Mouse (Mus musculus) embryonic fibroblast, embryonic 13.5 days (primary cell): Measurements from ENCODE around the gene Ran. TPM values are rescaled to one million over a fixed set of nuclear protein-coding genes. Genes with fewer than 3 reads are reported as not detected.

Experiments used
- H3K27ac ChIP-seq: 2 replicates; pipeline ENCODE4 v1.5.1; 2012; ENCODE audit warnings: low read length, control low read depth, inconsistent platforms; ENCODE audit not compliant: insufficient read depth
- H3K4me1 ChIP-seq: 2 replicates; pipeline ENCODE4 v1.6.1; 2011; ENCODE audit warnings: low read length; ENCODE audit not compliant: control insufficient read depth, insufficient read depth
- H3K4me3 ChIP-seq: 2 replicates; pipeline ENCODE4 v1.5.1; 2011; ENCODE audit warnings: mild to moderate bottlenecking, control low read depth, low read length; ENCODE audit not compliant: insufficient read depth
- CTCF ChIP-seq: IDR thresholded peaks from 2 replicates; pipeline ENCODE4 v1.5.1; 2011; ENCODE audit warnings: mild to moderate bottlenecking, control low read depth, low read length, moderate library complexity, borderline replicate concordance; ENCODE audit not compliant: insufficient read depth
- POLR2A ChIP-seq: IDR thresholded peaks from 2 replicates; pipeline ENCODE4 v1.6.1; 2011; ENCODE audit warnings: low read depth, mild to moderate bottlenecking, control low read depth, low read length, moderate library complexity
- polyA plus RNA-seq: library from polyadenylated mRNA; stranded (reverse); fragments of >200 nt; gene quantifications from 2 replicates; pipeline ENCODE4 v1.2.4, GENCODE M21; 2011; ENCODE audit warnings: low read depth; ENCODE audit not compliant: missing spikeins, insufficient read length

The Ran gene
- polyA plus RNA-seq, 1 experiment, result 260 TPM

DNA sequence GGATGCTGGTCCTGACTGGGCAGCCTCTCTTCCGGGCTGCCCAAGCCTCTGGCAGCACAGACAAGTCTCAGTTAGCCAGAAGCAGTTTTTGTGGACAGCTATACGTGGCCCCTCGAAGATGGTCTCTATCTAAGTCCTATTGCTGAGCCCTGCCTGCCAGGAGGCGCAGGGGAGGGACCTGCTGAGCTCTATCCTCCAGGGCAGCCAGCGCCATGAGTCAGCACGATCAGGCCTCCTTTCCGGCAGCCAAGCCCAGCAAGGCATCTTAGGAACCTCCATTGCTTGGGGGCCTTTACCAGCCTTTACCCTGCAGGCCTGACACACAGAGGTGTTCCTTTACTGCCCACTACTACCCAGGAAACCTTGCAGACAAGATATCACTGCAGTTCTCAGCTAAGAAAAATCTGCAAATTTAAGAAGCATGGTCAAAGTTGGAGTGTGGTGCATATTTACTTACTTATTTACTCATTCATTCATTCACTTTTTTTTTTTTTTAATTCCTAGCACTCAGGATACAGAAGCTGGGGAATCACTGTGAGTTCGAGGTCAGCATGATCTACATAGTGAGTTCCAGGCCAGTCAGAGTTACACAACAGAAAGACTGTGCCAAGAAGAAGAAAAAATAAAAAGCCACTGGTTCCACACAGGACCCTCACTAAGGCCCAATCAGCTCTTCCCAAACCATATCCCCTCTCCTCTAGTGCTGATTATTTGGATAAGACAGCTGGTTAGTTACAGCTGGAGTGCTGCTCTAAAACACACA, 19.0 kb upstream of the Ran start:
- TF ChIP-seq POLR2A (no peak), CTCF (no peak)
- Histone ChIP-seq H3K27ac (peak overlapping the region; percentile 54; the same call in 1 of the 2 replicates), H3K4me3 (no peak overlapping the region), H3K4me1 (0 out of 2 replicates have a peak, but pooled peaks cover 3% of the 10 kb centered on the region)

- Histone ChIP-seq H3K4me3 (no peak overlapping the region), H3K27ac (no peak overlapping the region), H3K4me1 (0 out of 2 replicates have a peak, but pooled peaks cover 6% of the 10 kb centered on the region)
- TF ChIP-seq CTCF, result no peak
- TF ChIP-seq POLR2A, result no peak
Observed at GRCm38 (mm10) chr5:129002571-129003011, 17.3 kb upstream of the Ran start.

GRCm38 (mm10) chr5:129005416-129005815, 14.5 kb upstream of the Ran start:
- TF ChIP-seq POLR2A (no peak), CTCF (no peak)
- no peak overlapping the region for H3K27ac ChIP-seq
- 0 out of 2 replicates have a peak, but pooled peaks cover 9% of the 10 kb centered on the region for H3K4me1 ChIP-seq
- no peak overlapping the region for H3K4me3 ChIP-seq

DNA sequence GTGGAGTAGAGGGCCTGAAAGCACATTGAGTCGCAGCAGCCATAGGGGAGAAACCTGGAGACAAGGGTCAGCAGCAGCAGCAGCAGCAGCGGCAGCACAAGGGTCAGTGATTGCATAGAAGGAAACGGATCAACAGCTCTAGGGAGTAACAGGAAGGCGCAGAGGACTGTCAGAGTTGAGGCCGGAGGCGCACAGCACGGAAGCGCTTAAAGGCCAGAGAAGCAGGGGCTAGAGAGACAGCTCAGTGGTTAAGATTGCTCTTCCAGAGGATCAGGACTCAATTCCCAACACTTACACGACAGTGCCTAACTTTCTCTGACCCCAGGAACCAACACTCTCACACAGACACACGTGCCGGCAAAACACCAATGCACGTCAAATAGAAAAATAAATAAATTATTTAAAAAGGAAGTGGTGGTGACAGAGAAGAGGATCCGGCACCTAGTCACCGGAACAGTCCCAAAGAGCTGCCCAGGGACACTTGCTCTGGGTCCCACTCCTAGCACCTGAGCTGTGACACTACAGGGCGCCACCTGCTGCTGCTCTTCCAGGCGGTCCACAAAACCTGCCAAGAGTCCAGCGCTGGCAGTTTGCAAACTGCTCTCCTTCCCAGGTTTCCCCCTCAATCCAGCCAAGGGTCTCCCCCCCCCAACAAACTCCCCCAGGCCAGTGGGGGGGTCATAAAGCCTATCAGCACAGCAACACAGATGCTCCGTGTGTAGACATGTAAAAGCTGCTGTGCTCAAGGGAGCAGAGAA, 13.7 kb upstream of the Ran start:
- Histone ChIP-seq H3K4me3 (no peak overlapping the region), H3K4me1 (0 out of 2 replicates have a peak, but pooled peaks cover 8% of the 10 kb centered on the region), H3K27ac (no peak overlapping the region)
- TF ChIP-seq POLR2A (no peak), CTCF (peak; percentile 20; the same call in 1 of the 2 replicates)

GRCm38 (mm10) chr5:129007105-129007957, 12.5 kb upstream of the Ran start:
- H3K27ac ChIP-seq, result no peak overlapping the region
- TF ChIP-seq POLR2A (no peak), CTCF (no peak)
- H3K4me1 ChIP-seq, result 0 out of 2 replicates have a peak, but pooled peaks cover 6% of the 10 kb centered on the region
- H3K4me3 ChIP-seq, result peak overlapping the region; percentile 96

DNA sequence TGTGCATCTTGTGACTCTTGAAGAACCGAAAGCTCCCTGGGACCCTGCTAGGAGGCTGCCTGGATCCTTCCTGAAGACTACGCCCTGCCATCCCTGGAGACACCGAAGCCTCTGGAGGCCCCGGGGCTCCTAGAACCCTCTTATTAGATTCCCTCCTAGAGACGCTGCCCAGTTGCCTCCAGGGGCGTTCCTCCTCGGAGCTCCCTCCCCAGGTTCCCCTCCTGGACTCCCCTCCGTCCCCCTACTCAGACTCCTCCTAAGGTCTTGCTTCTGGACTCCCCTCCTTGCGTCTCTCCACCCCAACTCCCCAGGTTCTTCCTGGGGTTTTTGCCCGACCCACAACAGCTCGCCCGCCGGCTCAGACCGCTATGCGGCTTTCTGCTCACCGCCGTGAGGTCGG, 11.9 kb upstream of the Ran start:
- no peak for TF ChIP-seq POLR2A
- TF ChIP-seq CTCF, result no peak
- Histone ChIP-seq H3K4me1 (0 out of 2 replicates have a peak, but pooled peaks cover 6% of the 10 kb centered on the region), H3K4me3 (peak overlapping the region; percentile 96), H3K27ac (no peak overlapping the region)

- Histone ChIP-seq H3K4me3 (peak within 1 kb of the TSS; percentile 96), H3K4me1 (0 out of 2 replicates have a peak, but pooled peaks cover 6% of the 10 kb centered on the region), H3K27ac (no peak within 1 kb of the TSS)
- TF ChIP-seq CTCF (no peak), POLR2A (peak; percentile 70)
Observed at GRCm38 (mm10) chr5:129008412-129008826, 11.4 kb upstream of the Ran start, which contains the start of gene Stx2. Stx2 (minus strand) TSS chr5:129008574.

DNA sequence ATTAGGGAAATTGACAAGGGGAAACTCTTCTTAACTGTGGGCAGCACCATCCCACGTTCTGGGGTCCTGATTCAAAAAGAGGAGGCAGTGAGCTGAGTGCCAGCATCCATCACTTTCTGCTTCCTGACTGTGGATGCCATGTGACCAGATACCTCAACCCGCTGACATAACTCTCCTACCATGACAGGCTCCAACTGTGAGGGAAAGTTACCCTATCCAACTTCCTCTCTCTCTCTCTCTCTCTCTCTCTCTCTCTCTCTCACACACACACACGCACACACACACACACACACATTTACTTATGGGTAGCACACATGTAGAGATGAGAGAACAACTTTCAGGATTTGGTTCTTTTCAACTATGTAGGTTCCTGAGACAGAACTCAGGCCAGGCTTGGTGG, 10.3 kb upstream of the Ran start:
- no peak overlapping the region for H3K27ac ChIP-seq
- no peak for TF ChIP-seq CTCF
- no peak for TF ChIP-seq POLR2A
- H3K4me1 ChIP-seq, result 0 out of 2 replicates have a peak, but pooled peaks cover 6% of the 10 kb centered on the region
- H3K4me3 ChIP-seq, result no peak overlapping the region

DNA sequence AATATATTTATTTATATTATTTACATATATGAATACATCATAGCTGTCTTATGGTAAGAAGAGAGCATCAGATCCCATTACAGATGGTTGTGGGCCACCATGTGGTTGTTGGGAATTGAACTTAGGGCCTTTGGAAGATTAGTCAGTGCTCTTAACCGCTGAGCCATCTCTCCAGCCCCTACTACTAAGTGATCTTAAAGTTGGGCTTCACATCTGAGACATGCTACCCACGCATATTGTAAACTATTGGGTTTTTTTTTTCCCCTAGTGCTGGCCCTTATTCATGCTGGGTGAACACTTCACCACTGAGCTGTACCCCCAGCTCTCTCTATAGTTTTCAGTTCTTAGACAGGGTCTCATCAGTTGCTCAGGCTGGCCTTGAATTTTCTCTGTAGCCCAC, 8.9 kb upstream of the Ran start:
- Histone ChIP-seq H3K4me1 (0 out of 2 replicates have a peak, but pooled peaks cover 6% of the 10 kb centered on the region), H3K4me3 (no peak overlapping the region), H3K27ac (no peak overlapping the region)
- TF ChIP-seq POLR2A (no peak), CTCF (no peak)

GRCm38 (mm10) chr5:129015020-129015419, 4.8 kb upstream of the Ran start:
- Histone ChIP-seq H3K4me1 (no peaks in the 10 kb centered on the region), H3K4me3 (no peak overlapping the region), H3K27ac (no peak overlapping the region)
- TF ChIP-seq CTCF (no peak), POLR2A (no peak)
